ENCODE assay signal across 9 mouse cellular contexts in the genomic region with DNA sequence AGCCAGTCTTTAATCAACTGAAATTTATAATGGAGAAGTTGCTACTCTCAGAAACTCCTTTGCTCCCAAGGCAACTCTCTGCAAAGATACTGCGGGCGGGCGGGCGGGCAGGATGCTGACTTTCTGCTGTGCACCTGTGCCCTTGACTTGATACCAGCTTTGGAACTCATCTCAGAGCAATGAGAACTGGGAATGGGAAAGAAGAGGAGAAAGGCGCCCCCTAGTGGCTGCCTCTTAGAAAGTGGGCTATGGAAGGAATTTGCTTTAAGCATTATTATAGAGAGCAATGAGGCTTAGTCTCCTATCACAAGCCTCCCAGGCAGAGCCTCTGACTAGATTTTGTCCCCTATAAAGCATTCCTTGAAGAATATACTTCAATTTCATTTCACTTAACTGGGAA. TPM values are rescaled to one million over a fixed set of nuclear protein-coding genes. Genes with fewer than 3 reads are reported as not detected.
DNase-seq lines count a peak whose midpoint lies in the region; ATAC-seq and TF ChIP-seq lines count a peak whose summit lies in the region.
"Had no signal": no experiment of that assay in that cellular context is flagged by ENCODE, and none has a peak within 500 bp of the region (broad histone marks: within the 10 kb centered on the region; RNA-seq: fewer than 3 reads in every experiment).

No protein-coding gene starts in this region.

- H3K4me1 ChIP-seq in liver, adult 2 months (ENCODE audit: control insufficient read depth, insufficient read depth, low read length): peaks cover 2% of the 10 kb centered on the region

- H3K27me3 ChIP-seq in liver, adult 2 months (ENCODE audit: control insufficient read depth, insufficient read depth, low read length): 0 out of 2 replicates have a peak, but pooled peaks cover 2% of the 10 kb centered on the region

- TF ChIP-seq CTCF in liver, adult 2 months (IDR thresholded peaks at IDR 0.05; ENCODE audit: low read depth, low read length): peak; percentile 36

- H3K79me2 ChIP-seq in liver, adult 2 months (ENCODE audit: control insufficient read depth, insufficient read depth, low read length): no peaks in the 10 kb centered on the region

- no peak overlapping the region for H3K27ac ChIP-seq in liver, adult 2 months (replicated peaks; ENCODE audit: insufficient read depth, low read depth, low read length)

- WGBS in liver, adult 2 months: 52% methylated on average over 5 of the region's 5 CpGs

- no peak for TF ChIP-seq POLR2A in liver, adult 2 months (IDR thresholded peaks at IDR 0.05; ENCODE audit: extremely low read depth, insufficient read depth, low read length)

- peak; percentile 51 for DNase-seq in CD4-positive, CD25-positive, alpha-beta regulatory T cell, adult 2 months (ENCODE audit: low read depth, low spot score)
- DNase-seq in ovary, postnatal 14 days (ENCODE audit: low spot score): peak; percentile 56
- DNase-seq in ovary, adult 18-20 months (ENCODE audit: low spot score): no peak
- peak; percentile 36 for DNase-seq in cerebellum, adult 8-10 months
- peak; percentile 76 to 83 for DNase-seq in heart, postnatal 36 days
- DNase-seq in liver, adult 2 months (ENCODE audit: extremely low read depth, low read depth, low spot score): peak; percentile 41
- DNase-seq in right cerebral cortex, postnatal 4 days: peak; percentile 65

- ATAC-seq in CD4-positive, CD25-positive, alpha-beta regulatory T cell, adult 4 months: no peak

- H3K36me3 ChIP-seq in liver, adult 2 months (ENCODE audit: control insufficient read depth, insufficient read depth, low read length): no peaks in the 10 kb centered on the region

- no peak overlapping the region for H3K9ac ChIP-seq in liver, adult 2 months (ENCODE audit: low read depth, low read length)

- intact Hi-C loops in heart, postnatal 36 days (cut with DNase I): loop anchor here (1.0 to 5.0 kb wide), 3 partner anchors 25 to 262 kb away; no protein-coding TSS in a partner anchor

- H3K4me3 ChIP-seq in liver, adult 2 months (ENCODE audit: insufficient read depth, low read depth, low read length): no peak overlapping the region
- H3K4me3 ChIP-seq: myocyte had no signal

RNA-seq across cellular contexts. Expression of gene Osmr, which starts 9.0 kb away (rescaled TPM):
- not detected for polyA plus RNA-seq in CD4-positive, CD25-positive, alpha-beta regulatory T cell, adult 4 months (2017; shearing (Covaris generic))
- 10 to 100 TPM; 10.3 to 10.4 TPM for total RNA-seq in heart, postnatal 36 days (2021)
- total RNA-seq in liver, adult 2 months (2014; rRNA removed): 4.8 and 6.4 TPM in 2 replicates
- polyA plus RNA-seq in liver, adult 2 months (2012; rRNA removed): 0.41 and 0.69 TPM in 2 replicates
